Mouse (Mus musculus) ES-E14 (cell line): ENCODE data around the gene Nyap1.

ENCODE experiments used
- CHD2 ChIP-seq: IDR thresholded peaks from 2 replicates; pipeline ENCODE4 v1.6.1; 2014; ENCODE audit warnings: mild to moderate bottlenecking, low read depth, low read length, inconsistent platforms
- HCFC1 ChIP-seq: IDR thresholded peaks from 2 replicates; pipeline ENCODE4 v1.6.1; 2012; ENCODE audit warnings: low read length, inconsistent platforms, borderline replicate concordance; ENCODE audit not compliant: insufficient read depth
- MAFK ChIP-seq: IDR thresholded peaks from 2 replicates; pipeline ENCODE4 v1.6.1; 2014; ENCODE audit warnings: mild to moderate bottlenecking, low read depth, low read length, inconsistent platforms; ENCODE audit not compliant: insufficient read depth
- ZC3H11A ChIP-seq: IDR thresholded peaks from 2 replicates; pipeline ENCODE4 v1.6.1; 2012; ENCODE audit warnings: low read depth, mild to moderate bottlenecking, inconsistent platforms, low read length, borderline replicate concordance
- ZNF384 ChIP-seq: IDR thresholded peaks from 2 replicates; pipeline ENCODE4 v1.6.1; 2012; ENCODE audit warnings: low read depth, low read length, inconsistent platforms

GRCm38 (mm10) chr5:137788171-137788570 is 46.8 kb upstream of the Nyap1 start:
- TF ChIP-seq MAFK (no peak), CHD2 (no peak), ZNF384 (no peak), HCFC1 (no peak), ZC3H11A (no peak)
